Mouse (Mus musculus): Measurements from ENCODE around the gene C1ql3. TPM values are rescaled to one million over a fixed set of nuclear protein-coding genes. Genes with fewer than 3 reads are reported as not detected.

Gene C1ql3
- polyA plus RNA-seq (2012; ENCODE audit: insufficient read depth, insufficient read length, low replicate concordance, missing spikeins), result not detected in 2 replicates

GRCm38 (mm10) chr2:13011472-13011871 lies at the start of gene C1ql3:
C1ql3 (minus strand) TSS chr2:13011806.
- Histone ChIP-seq H3K27ac (ENCODE audit: insufficient read depth, low read depth, low read length) (no peak within 1 kb of the TSS), H3K4me3 (ENCODE audit: insufficient read depth, low read depth, low read length) (peak within 1 kb of the TSS; percentile 48), H3K4me1 (ENCODE audit: control insufficient read depth, insufficient read depth, low read length) (peaks cover 23% of the 10 kb centered on the region)
- WGBS, result under 1% methylated on average over 19 of the region's 19 CpGs
- no peak for TF ChIP-seq CTCF (IDR thresholded peaks at IDR 0.05; ENCODE audit: insufficient read depth, low read depth, low read length)
- TF ChIP-seq POLR2A (IDR thresholded peaks at IDR 0.05; ENCODE audit: insufficient read depth, low read depth, low read length), result no peak

GRCm38 (mm10) chr2:13060426-13061170 lies 49.0 kb upstream of the C1ql3 start:
- Histone ChIP-seq H3K4me1 (ENCODE audit: control insufficient read depth, insufficient read depth, low read length) (no peaks in the 10 kb centered on the region), H3K4me3 (ENCODE audit: insufficient read depth, low read depth, low read length) (no peak overlapping the region), H3K27ac (ENCODE audit: insufficient read depth, low read depth, low read length) (no peak overlapping the region)
- 81% methylated on average over 5 of the region's 5 CpGs for WGBS
- TF ChIP-seq POLR2A (IDR thresholded peaks at IDR 0.05; ENCODE audit: insufficient read depth, low read depth, low read length) (no peak), CTCF (IDR thresholded peaks at IDR 0.05; ENCODE audit: insufficient read depth, low read depth, low read length) (no peak)

GRCm38 (mm10) chr2:13048649-13049048 lies 37.0 kb upstream of the C1ql3 start:
- WGBS, result 92% methylated on average over 6 of the region's 6 CpGs
- Histone ChIP-seq H3K27ac (ENCODE audit: insufficient read depth, low read depth, low read length) (no peak overlapping the region), H3K4me1 (ENCODE audit: control insufficient read depth, insufficient read depth, low read length) (no peaks in the 10 kb centered on the region), H3K4me3 (ENCODE audit: insufficient read depth, low read depth, low read length) (no peak overlapping the region)
- TF ChIP-seq CTCF (IDR thresholded peaks at IDR 0.05; ENCODE audit: insufficient read depth, low read depth, low read length) (no peak), POLR2A (IDR thresholded peaks at IDR 0.05; ENCODE audit: insufficient read depth, low read depth, low read length) (no peak)

- 94% methylated on average over 4 of the region's 4 CpGs for WGBS
- Histone ChIP-seq H3K4me1 (ENCODE audit: control insufficient read depth, insufficient read depth, low read length) (no peaks in the 10 kb centered on the region), H3K27ac (ENCODE audit: insufficient read depth, low read depth, low read length) (no peak overlapping the region), H3K4me3 (ENCODE audit: insufficient read depth, low read depth, low read length) (no peak overlapping the region)
- TF ChIP-seq CTCF (IDR thresholded peaks at IDR 0.05; ENCODE audit: insufficient read depth, low read depth, low read length), result no peak
- no peak for TF ChIP-seq POLR2A (IDR thresholded peaks at IDR 0.05; ENCODE audit: insufficient read depth, low read depth, low read length)
These were observed 32.9 kb upstream of the C1ql3 start for GRCm38 (mm10) chr2:13044555-13044954.

GRCm38 (mm10) chr2:13039785-13040184 lies 28.2 kb upstream of the C1ql3 start:
- no peaks in the 10 kb centered on the region for H3K4me1 ChIP-seq (ENCODE audit: control insufficient read depth, insufficient read depth, low read length)
- H3K4me3 ChIP-seq (ENCODE audit: insufficient read depth, low read depth, low read length), result no peak overlapping the region
- WGBS, result 93% methylated on average over 4 of the region's 4 CpGs
- no peak for TF ChIP-seq POLR2A (IDR thresholded peaks at IDR 0.05; ENCODE audit: insufficient read depth, low read depth, low read length)
- H3K27ac ChIP-seq (ENCODE audit: insufficient read depth, low read depth, low read length), result no peak overlapping the region

GRCm38 (mm10) chr2:13038772-13039171 lies 27.2 kb upstream of the C1ql3 start:
- no peak overlapping the region for H3K27ac ChIP-seq (ENCODE audit: insufficient read depth, low read depth, low read length)
- no peak overlapping the region for H3K4me3 ChIP-seq (ENCODE audit: insufficient read depth, low read depth, low read length)
- no peaks in the 10 kb centered on the region for H3K4me1 ChIP-seq (ENCODE audit: control insufficient read depth, insufficient read depth, low read length)
- no peak for TF ChIP-seq CTCF (IDR thresholded peaks at IDR 0.05; ENCODE audit: insufficient read depth, low read depth, low read length)
- no peak for TF ChIP-seq POLR2A (IDR thresholded peaks at IDR 0.05; ENCODE audit: insufficient read depth, low read depth, low read length)
- 69% methylated on average over 3 of the region's 3 CpGs for WGBS

GRCm38 (mm10) chr2:13018861-13019260 lies 7.3 kb upstream of the C1ql3 start:
- Histone ChIP-seq H3K4me3 (ENCODE audit: insufficient read depth, low read depth, low read length) (no peak overlapping the region), H3K27ac (ENCODE audit: insufficient read depth, low read depth, low read length) (no peak overlapping the region), H3K4me1 (ENCODE audit: control insufficient read depth, insufficient read depth, low read length) (no peaks in the 10 kb centered on the region)
- no peak for TF ChIP-seq CTCF (IDR thresholded peaks at IDR 0.05; ENCODE audit: insufficient read depth, low read depth, low read length)
- WGBS, result 92% methylated on average over 1 of the region's 1 CpGs

GRCm38 (mm10) chr2:13018382-13018781 lies 6.8 kb upstream of the C1ql3 start:
- 67% methylated on average over 5 of the region's 5 CpGs for WGBS
- H3K4me3 ChIP-seq (ENCODE audit: insufficient read depth, low read depth, low read length), result no peak overlapping the region

GRCm38 (mm10) chr2:13011973-13012372 lies 367 bp upstream of the C1ql3 start:
- WGBS, result 88% methylated on average over 3 of the region's 3 CpGs
- H3K27ac ChIP-seq (ENCODE audit: insufficient read depth, low read depth, low read length), result no peak overlapping the region
- peaks cover 23% of the 10 kb centered on the region for H3K4me1 ChIP-seq (ENCODE audit: control insufficient read depth, insufficient read depth, low read length)
- H3K4me3 ChIP-seq (ENCODE audit: insufficient read depth, low read depth, low read length), result no peak overlapping the region
- TF ChIP-seq CTCF (IDR thresholded peaks at IDR 0.05; ENCODE audit: insufficient read depth, low read depth, low read length) (no peak), POLR2A (IDR thresholded peaks at IDR 0.05; ENCODE audit: insufficient read depth, low read depth, low read length) (no peak)

More at GRCm38 (mm10) chr2:13018382-13018781, 6.8 kb upstream of the C1ql3 start:
- Histone ChIP-seq H3K27ac (ENCODE audit: insufficient read depth, low read depth, low read length) (no peak overlapping the region), H3K4me1 (ENCODE audit: control insufficient read depth, insufficient read depth, low read length) (no peaks in the 10 kb centered on the region)
- TF ChIP-seq CTCF (IDR thresholded peaks at IDR 0.05; ENCODE audit: insufficient read depth, low read depth, low read length) (no peak), POLR2A (IDR thresholded peaks at IDR 0.05; ENCODE audit: insufficient read depth, low read depth, low read length) (no peak)
